Mouse (Mus musculus) brain, embryonic 14.5 days (tissue): Measurements from ENCODE around the gene Wdr19.

Source experiments
- CTCF ChIP-seq: fragments of 200-500 bp; IDR thresholded peaks from 2 replicates; pipeline ENCODE4 v1.5.1; 2012; ENCODE audit warnings: inconsistent platforms, mild to moderate bottlenecking, moderate library complexity, borderline replicate concordance; ENCODE audit not compliant: insufficient read depth, insufficient read length; ENCODE audit errors: extremely low read depth
- POLR2A ChIP-seq: fragments of 200-500 bp; IDR thresholded peaks from 2 replicates; pipeline ENCODE4 v1.6.1; 2012; ENCODE audit warnings: mild to moderate bottlenecking, inconsistent platforms, borderline replicate concordance; ENCODE audit not compliant: poor library complexity, insufficient read depth, insufficient read length, severe bottlenecking; ENCODE audit errors: extremely low read depth

GRCm38 (mm10) chr5:65163001-65163400 is 36.5 kb upstream of the Wdr19 start:
- TF ChIP-seq CTCF = no peak
- no peak for TF ChIP-seq POLR2A
